Mouse (Mus musculus) cerebellum, adult 2 months (tissue): ENCODE measurements around the gene Syngr2. TPM values are rescaled to one million over a fixed set of nuclear protein-coding genes. Genes with fewer than 3 reads are reported as not detected.
"Not testable (repeated sequence)": the region's sequence is repeated elsewhere in the genome, so short reads cannot be mapped to it uniquely, and the experiment has no call there.

ENCODE experiments used
- DNase-seq, 2 experiments: peaks; one replicate each; pipeline ENCODE4 v3.0.0; 2021
- H3K27ac ChIP-seq: fragments of 200-500 bp; 2 replicates; pipeline ENCODE4 v1.5.1; 2012; ENCODE audit warnings: low read length, control low read depth, inconsistent platforms; ENCODE audit not compliant: insufficient read depth
- H3K27me3 ChIP-seq: fragments of 200-500 bp; 2 replicates; pipeline ENCODE4 v1.6.1; 2012; ENCODE audit warnings: inconsistent platforms, mild to moderate bottlenecking, low read length, moderate library complexity; ENCODE audit not compliant: control insufficient read depth, insufficient read depth
- H3K4me1 ChIP-seq: fragments of 200-500 bp; 2 replicates; pipeline ENCODE4 v1.6.1; 2011; ENCODE audit warnings: low read length; ENCODE audit not compliant: control insufficient read depth, insufficient read depth
- H3K4me3 ChIP-seq: fragments of 200-500 bp; replicated peaks from 2 replicates; pipeline ENCODE3; 2011; ENCODE audit warnings: mild to moderate bottlenecking, low read depth, low read length, control low read depth; ENCODE audit not compliant: insufficient read depth
- CTCF ChIP-seq: fragments of 200-500 bp; IDR thresholded peaks from 2 replicates; pipeline ENCODE4 v1.5.1; 2011; ENCODE audit warnings: low read depth, mild to moderate bottlenecking, control low read depth, low read length, moderate library complexity, borderline replicate concordance; ENCODE audit not compliant: insufficient read depth
- POLR2A ChIP-seq: fragments of 200-500 bp; IDR thresholded peaks from 2 replicates; pipeline ENCODE4 v1.6.1; 2011; ENCODE audit warnings: low read length, control low read depth, borderline replicate concordance; ENCODE audit not compliant: insufficient read depth
- WGBS: fragments of 180-500 bp; shearing (Covaris S2); methylation state at CpG from one replicate; pipeline ENCODE4 v1.1.7; 2018; 5-methylcytosine and 5-hydroxymethylcytosine counted together
- polyA plus RNA-seq: library from polyadenylated mRNA; depleted of rRNA; stranded (reverse); fragments of >200 nt; gene quantifications from 2 replicates; pipeline ENCODE4 v1.2.3, GENCODE M21; 2012

Gene Syngr2
- polyA plus RNA-seq, 1 experiment: 14.7 TPM

DNA sequence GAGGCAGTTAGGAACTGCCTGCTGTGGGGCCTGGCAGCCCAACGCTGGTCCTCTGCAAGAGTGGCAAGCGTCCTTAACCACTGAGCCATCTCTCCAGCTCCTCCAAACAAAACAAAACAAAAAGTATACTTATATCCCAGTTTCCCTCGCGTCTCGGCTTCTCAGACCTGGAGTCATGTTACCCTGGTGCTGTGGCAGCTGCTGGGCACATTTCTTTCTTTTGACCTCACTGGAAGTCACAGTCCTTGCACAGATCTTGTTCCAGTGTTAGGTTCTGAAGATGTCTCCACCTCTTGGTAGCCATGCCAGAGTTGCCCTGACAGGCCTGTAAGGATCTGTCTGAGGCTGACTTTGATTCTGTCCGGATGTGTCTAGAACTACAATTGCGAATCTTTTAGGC, 7.8 kb upstream of the Syngr2 start:
- Histone ChIP-seq H3K4me1 (no peaks in the 10 kb centered on the region), H3K27ac (no peak overlapping the region), H3K4me3 (no peak overlapping the region), H3K27me3 (no peaks in the 10 kb centered on the region; the same call in 1 of the 2 replicates)
- WGBS: 78% methylated on average over 7 of the region's 7 CpGs
- TF ChIP-seq POLR2A (no peak), CTCF (no peak)
- no peak for DNase-seq

DNA sequence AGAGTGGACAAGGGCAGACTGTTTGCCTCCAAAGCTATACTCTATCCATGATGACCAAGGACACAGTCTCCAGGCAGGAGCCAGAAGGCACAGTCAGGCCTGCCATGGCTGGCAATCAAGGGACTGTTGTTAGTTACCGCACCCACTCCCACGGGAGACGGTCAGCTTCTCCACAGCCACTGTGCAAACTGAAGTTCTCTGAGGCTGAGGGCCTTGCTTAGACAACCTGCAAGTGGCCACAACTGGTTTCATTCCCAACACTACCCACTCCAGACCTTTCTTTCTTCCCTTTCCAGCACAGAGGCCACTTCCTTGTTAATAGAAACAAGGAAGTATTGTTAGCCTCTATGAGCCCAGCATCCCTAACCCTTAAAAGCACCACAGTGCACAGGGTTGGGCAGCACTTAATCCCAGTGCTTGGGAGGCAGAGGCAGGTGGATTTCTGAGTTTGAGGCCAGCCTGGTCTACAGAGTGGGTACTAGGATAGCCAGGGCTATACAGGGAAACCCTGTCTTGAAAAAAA, 6.2 kb upstream of the Syngr2 start:
- Histone ChIP-seq H3K27me3 (no peaks in the 10 kb centered on the region), H3K27ac (no peak overlapping the region), H3K4me1 (no peaks in the 10 kb centered on the region), H3K4me3 (no peak overlapping the region)
- WGBS: 83% methylated on average over 3 of the region's 3 CpGs
- no peak for DNase-seq
- TF ChIP-seq POLR2A (no peak), CTCF (no peak)

GRCm38 (mm10) chr11:117806781-117807180, 2.7 kb upstream of the Syngr2 start:
- Histone ChIP-seq H3K4me1 (peaks cover 6% of the 10 kb centered on the region; the same call in 1 of the 2 replicates), H3K27ac (no peak overlapping the region), H3K27me3 (no peaks in the 10 kb centered on the region; the same call in 1 of the 2 replicates), H3K4me3 (no peak overlapping the region)
- no peak for TF ChIP-seq POLR2A
- no peak for TF ChIP-seq CTCF
- DNase-seq: no peak
- 94% methylated on average over 6 of the region's 6 CpGs for WGBS

DNA sequence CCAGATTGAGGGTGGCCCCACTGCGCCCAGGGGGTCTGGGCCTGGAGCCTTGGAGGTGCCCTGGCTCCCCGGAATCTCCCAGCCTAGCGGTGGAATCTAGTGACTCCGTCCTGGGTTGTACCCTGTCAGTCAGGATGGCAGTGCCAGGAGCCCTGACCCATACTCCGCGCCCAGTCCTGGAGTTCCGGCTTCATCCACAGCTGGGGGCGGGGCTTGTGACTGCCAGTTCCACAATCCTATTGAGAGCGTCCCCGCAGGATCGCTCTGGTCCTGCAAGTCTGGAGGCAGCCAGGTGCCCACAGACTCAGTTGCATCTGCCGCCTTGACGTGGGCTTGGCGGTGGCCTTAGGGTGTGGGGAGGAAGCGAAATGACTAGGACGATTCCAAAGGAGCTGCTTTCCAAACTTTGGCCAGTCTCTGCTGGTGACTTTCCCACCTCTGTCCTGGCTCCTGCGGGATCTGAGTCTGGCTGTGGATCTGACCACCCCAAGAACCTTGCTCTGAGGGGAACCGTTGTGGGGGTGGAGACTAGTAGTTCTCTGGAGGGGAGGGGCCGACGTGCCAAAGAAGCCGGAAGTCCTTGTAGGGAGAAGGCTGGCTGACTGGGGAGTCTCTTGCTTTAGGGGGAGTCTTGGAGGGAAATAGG, 1.1 kb downstream of the Syngr2 start:
- H3K4me1 ChIP-seq: peaks cover 8% of the 10 kb centered on the region
- TF ChIP-seq CTCF (peak; percentile 31; the same call in 1 of the 2 replicates), POLR2A (no peak)
- H3K27me3 ChIP-seq: no peaks in the 10 kb centered on the region; the same call in 1 of the 2 replicates
- peak; percentile 42 to 47 for DNase-seq
- no peak overlapping the region for H3K27ac ChIP-seq
- H3K4me3 ChIP-seq: peak overlapping the region; percentile 52
- WGBS: 1% methylated on average over 21 of the region's 21 CpGs

GRCm38 (mm10) chr11:117813867-117814266, 4.4 kb downstream of the Syngr2 start:
- no peak for TF ChIP-seq CTCF
- no peak for TF ChIP-seq POLR2A
- no peak for DNase-seq
- H3K4me3 ChIP-seq: no peak overlapping the region
- H3K4me1 ChIP-seq: peaks cover 11% of the 10 kb centered on the region
- H3K27me3 ChIP-seq: no peaks in the 10 kb centered on the region; the same call in 1 of the 2 replicates
- no peak overlapping the region for H3K27ac ChIP-seq
- WGBS: 22% methylated on average over 5 of the region's 5 CpGs

DNA sequence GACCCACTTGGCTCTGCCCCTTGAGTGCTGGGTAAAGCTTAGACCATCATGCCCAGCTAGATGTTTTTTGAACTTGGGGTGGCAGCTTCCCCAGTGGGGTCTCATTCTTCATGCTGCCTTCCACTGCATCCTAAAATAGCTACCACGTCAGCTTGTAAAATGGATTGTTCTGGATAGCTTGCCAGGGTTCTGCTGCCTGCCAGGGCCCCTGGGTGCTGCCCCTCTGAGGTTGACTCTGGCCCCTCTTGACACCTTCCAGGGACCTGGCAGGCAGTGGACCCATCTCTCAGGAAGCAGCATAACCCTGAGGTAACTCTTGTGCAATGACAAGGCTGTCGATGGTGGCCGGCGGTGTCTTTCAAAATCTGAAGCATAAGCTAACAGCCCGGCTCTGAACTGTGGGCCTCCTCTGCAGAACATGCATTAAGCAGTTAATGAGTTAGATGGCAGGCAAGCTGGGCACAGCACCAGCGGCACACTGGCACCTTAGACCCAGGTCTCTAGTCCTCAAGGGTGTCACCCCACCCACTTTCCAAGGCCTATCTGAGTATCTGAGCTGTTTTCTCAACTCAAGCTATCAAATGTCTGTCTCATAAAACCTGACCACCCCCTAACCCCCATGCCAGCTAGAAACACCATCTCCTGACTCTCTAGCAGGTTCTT, 5.4 kb downstream of the Syngr2 start:
- no peak overlapping the region for H3K27ac ChIP-seq
- TF ChIP-seq POLR2A: no peak
- TF ChIP-seq CTCF: no peak
- H3K4me1 ChIP-seq: peaks cover 19% of the 10 kb centered on the region
- H3K4me3 ChIP-seq: no peak overlapping the region
- 89% methylated on average over 6 of the region's 6 CpGs for WGBS
- no peaks in the 10 kb centered on the region for H3K27me3 ChIP-seq
- no peak for DNase-seq

DNA sequence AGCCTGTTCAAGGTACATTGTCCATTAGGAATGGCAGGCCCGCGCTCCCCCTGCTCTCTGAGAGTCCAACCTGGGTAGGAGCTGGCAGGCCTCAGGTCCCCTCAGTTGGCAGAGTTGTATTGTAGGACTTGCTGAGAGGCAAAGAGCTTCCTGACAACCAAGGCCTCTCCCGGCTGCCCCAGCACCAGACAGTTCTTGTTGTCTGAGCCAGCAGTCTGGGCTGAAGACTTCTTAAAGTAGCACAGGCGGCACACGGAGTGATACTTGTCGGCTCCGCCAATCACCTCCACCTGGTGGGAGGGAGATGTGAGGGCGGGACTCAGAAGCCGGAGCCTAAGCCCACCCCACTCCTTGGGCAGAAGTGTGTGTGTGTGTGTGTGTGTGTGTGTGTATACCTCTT, 6.4 kb downstream of the Syngr2 start:
- H3K4me3 ChIP-seq, DNase-seq, H3K27ac ChIP-seq, H3K27me3 ChIP-seq: not testable (repeated sequence)
- WGBS: 89% methylated on average over 9 of the region's 9 CpGs
- H3K4me1 ChIP-seq: peaks cover 13% of the 10 kb centered on the region

GRCm38 (mm10) chr11:117816389-117816996, 7.0 kb downstream of the Syngr2 start:
- no peak for TF ChIP-seq POLR2A
- no peak for TF ChIP-seq CTCF
- no peak for DNase-seq
- Histone ChIP-seq H3K27ac (no peak overlapping the region), H3K27me3 (no peaks in the 10 kb centered on the region), H3K4me3 (no peak overlapping the region), H3K4me1 (peaks cover 13% of the 10 kb centered on the region)
- 86% methylated on average over 13 of the region's 13 CpGs for WGBS
